Mouse (Mus musculus): ENCODE measurements around the gene Ier2. TPM values are rescaled to one million over a fixed set of nuclear protein-coding genes. Genes with fewer than 3 reads are reported as not detected.

Ier2 gene
- total and polyA plus RNA-seq, 3 experiments: 43.1 to 112 (median 64.9) TPM

- DNase-seq (ENCODE audit: low spot score): peak; percentile 28
- H3K4me3 ChIP-seq (ENCODE audit: low read depth, low read length): peak overlapping the region; percentile 72
- peaks cover 60% of the 10 kb centered on the region for H3K4me1 ChIP-seq (ENCODE audit: insufficient read depth, low read depth, low read length)
- H3K27me3 ChIP-seq (ENCODE audit: insufficient read depth, low read length): no peaks in the 10 kb centered on the region
- H3K9me3 ChIP-seq (replicated peaks): no peaks in the 10 kb centered on the region
- TF ChIP-seq GATA2 (IDR thresholded peaks at IDR 0.05; ENCODE audit: borderline replicate concordance, low read depth, low read length) (no peak), GATA1 (IDR thresholded peaks at IDR 0.05; ENCODE audit: borderline replicate concordance, low read length) (no peak), TAL1 (conservative IDR thresholded peaks at IDR 0.05; ENCODE audit: low read depth, low read length) (no peak)
- H3K36me3 ChIP-seq (replicated peaks): peaks cover 6% of the 10 kb centered on the region
- no peak for ATAC-seq (ENCODE audit: extremely low read depth, insufficient number of reproducible peaks, low FRiP score, poor library complexity, severe bottlenecking)
Measured at GRCm38 (mm10) chr8:84656191-84656525, 6.5 kb downstream of the Ier2 start.

DNA sequence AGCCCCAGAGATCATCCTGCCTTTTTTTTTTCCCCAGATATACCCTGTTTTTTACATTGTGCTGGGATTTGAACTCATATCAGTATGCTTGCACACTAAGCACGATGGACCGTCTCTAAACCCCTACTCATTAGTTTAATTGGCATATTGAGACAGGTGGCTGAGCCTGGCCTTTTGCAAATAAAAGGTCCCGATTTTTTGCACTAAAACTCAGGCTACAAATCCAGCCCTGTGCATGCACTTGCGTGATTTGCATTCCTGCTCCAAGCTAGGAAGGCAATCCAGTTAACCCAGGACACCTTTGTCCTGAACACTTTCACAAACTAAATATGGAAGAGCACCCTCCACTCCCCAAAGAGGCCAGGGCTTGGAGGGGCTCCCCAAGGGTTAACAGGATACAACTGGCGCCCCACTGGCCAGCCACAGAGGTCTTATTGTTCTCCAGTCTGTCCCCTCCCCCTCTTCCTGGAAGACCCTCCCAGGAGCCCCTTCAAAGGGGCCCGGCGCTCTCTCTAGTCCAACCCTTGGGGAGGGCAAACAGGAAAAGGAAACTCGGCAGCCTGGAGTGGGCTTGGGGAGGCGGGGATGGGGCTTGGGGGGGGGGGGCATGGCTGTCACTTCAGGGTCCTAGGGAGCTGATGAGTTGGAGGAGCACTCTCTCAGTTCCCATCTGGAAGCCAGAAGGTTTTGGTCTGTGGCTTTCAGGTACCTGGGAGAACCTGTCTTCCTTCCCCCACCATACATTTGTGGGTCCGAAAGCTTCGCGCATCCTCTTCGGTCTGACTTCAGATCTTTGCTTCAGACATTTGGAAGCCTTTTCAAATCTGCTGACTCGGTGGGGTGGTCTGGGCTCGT lies 7.1 kb downstream of the Ier2 start:
- H3K4me3 ChIP-seq (ENCODE audit: low read depth, low read length): peak overlapping the region; percentile 72
- no peak for TF ChIP-seq CTCF (IDR thresholded peaks at IDR 0.05; ENCODE audit: low read depth, low read length)
- TF ChIP-seq TAL1 (conservative IDR thresholded peaks at IDR 0.05; ENCODE audit: low read depth, low read length): no peak
- no peak for TF ChIP-seq POLR2AphosphoS5 (IDR thresholded peaks at IDR 0.05; ENCODE audit: insufficient replicate concordance, low read depth, low read length)
- no peak for TF ChIP-seq GATA1 (IDR thresholded peaks at IDR 0.05; ENCODE audit: borderline replicate concordance, low read length)
- TF ChIP-seq GATA2 (IDR thresholded peaks at IDR 0.05; ENCODE audit: borderline replicate concordance, low read depth, low read length): no peak
- H3K4me1 ChIP-seq (ENCODE audit: insufficient read depth, low read depth, low read length): peaks cover 62% of the 10 kb centered on the region
- DNase-seq (ENCODE audit: low spot score): no peak
- no peak for ATAC-seq (ENCODE audit: extremely low read depth, insufficient number of reproducible peaks, low FRiP score, poor library complexity, severe bottlenecking)
- H3K9me3 ChIP-seq (replicated peaks): no peaks in the 10 kb centered on the region
- no peaks in the 10 kb centered on the region for H3K27me3 ChIP-seq (ENCODE audit: insufficient read depth, low read length)
- peaks cover 6% of the 10 kb centered on the region for H3K36me3 ChIP-seq (replicated peaks)

DNA sequence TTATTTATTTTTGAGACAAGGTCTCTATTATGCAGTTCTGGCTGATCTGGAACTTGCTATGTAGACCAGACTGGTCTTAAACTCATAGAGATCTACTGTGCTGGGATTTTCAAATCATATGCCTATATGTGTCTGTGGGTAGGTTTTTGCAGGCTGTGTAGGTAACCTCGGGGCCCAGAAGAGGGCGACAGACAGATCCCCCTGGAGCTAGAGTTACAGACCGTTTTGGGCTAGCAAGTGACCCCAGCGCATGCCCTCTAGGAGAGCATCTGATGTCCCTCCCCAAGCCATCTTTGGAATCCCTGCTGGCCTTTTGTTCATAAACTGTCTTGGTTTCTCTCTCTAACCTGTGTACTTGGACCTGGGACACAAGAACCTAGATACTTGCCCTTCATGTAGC lies 8.1 kb downstream of the Ier2 start:
- Histone ChIP-seq H3K27me3 (ENCODE audit: insufficient read depth, low read length) (no peaks in the 10 kb centered on the region), H3K36me3 (replicated peaks) (peaks cover 3% of the 10 kb centered on the region), H3K4me1 (ENCODE audit: insufficient read depth, low read depth, low read length) (peaks cover 63% of the 10 kb centered on the region), H3K9me3 (replicated peaks) (no peaks in the 10 kb centered on the region), H3K4me3 (ENCODE audit: low read depth, low read length) (no peak overlapping the region)
- TF ChIP-seq CTCF (IDR thresholded peaks at IDR 0.05; ENCODE audit: low read depth, low read length) (0 out of 2 replicates have a peak, but pooled peaks have one; percentile 39), GATA1 (IDR thresholded peaks at IDR 0.05; ENCODE audit: borderline replicate concordance, low read length) (no peak)
- no peak for ATAC-seq (ENCODE audit: extremely low read depth, insufficient number of reproducible peaks, low FRiP score, poor library complexity, severe bottlenecking)
- DNase-seq (ENCODE audit: low spot score): no peak

- ATAC-seq (ENCODE audit: extremely low read depth, insufficient number of reproducible peaks, low FRiP score, poor library complexity, severe bottlenecking) (no peak), DNase-seq (ENCODE audit: low spot score) (no peak)
- TF ChIP-seq GATA1 (IDR thresholded peaks at IDR 0.05; ENCODE audit: borderline replicate concordance, low read length): no peak
- TF ChIP-seq GATA2 (IDR thresholded peaks at IDR 0.05; ENCODE audit: borderline replicate concordance, low read depth, low read length): no peak
- TF ChIP-seq CTCF (IDR thresholded peaks at IDR 0.05; ENCODE audit: low read depth, low read length): no peak
- no peak for TF ChIP-seq POLR2AphosphoS5 (IDR thresholded peaks at IDR 0.05; ENCODE audit: insufficient replicate concordance, low read depth, low read length)
- TF ChIP-seq TAL1 (conservative IDR thresholded peaks at IDR 0.05; ENCODE audit: low read depth, low read length): no peak
- H3K27me3 ChIP-seq (ENCODE audit: insufficient read depth, low read length): no peaks in the 10 kb centered on the region
- no peak overlapping the region for H3K4me3 ChIP-seq (ENCODE audit: low read depth, low read length)
- no peaks in the 10 kb centered on the region for H3K9me3 ChIP-seq (replicated peaks)
- H3K36me3 ChIP-seq (replicated peaks): no peaks in the 10 kb centered on the region
- H3K4me1 ChIP-seq (ENCODE audit: insufficient read depth, low read depth, low read length): peaks cover 52% of the 10 kb centered on the region
Measured at GRCm38 (mm10) chr8:84653092-84653631, 9.5 kb downstream of the Ier2 start.

GRCm38 (mm10) chr8:84650213-84650612 lies 12.4 kb downstream of the Ier2 start:
- no peaks in the 10 kb centered on the region for H3K36me3 ChIP-seq (replicated peaks)
- H3K4me3 ChIP-seq (ENCODE audit: low read depth, low read length): no peak overlapping the region
- DNase-seq (ENCODE audit: low spot score) (no peak), ATAC-seq (ENCODE audit: extremely low read depth, insufficient number of reproducible peaks, low FRiP score, poor library complexity, severe bottlenecking) (no peak)
- TF ChIP-seq GATA2 (IDR thresholded peaks at IDR 0.05; ENCODE audit: borderline replicate concordance, low read depth, low read length) (no peak), GATA1 (IDR thresholded peaks at IDR 0.05; ENCODE audit: borderline replicate concordance, low read length) (no peak), POLR2AphosphoS5 (IDR thresholded peaks at IDR 0.05; ENCODE audit: insufficient replicate concordance, low read depth, low read length) (no peak), TAL1 (conservative IDR thresholded peaks at IDR 0.05; ENCODE audit: low read depth, low read length) (no peak), CTCF (IDR thresholded peaks at IDR 0.05; ENCODE audit: low read depth, low read length) (no peak)
- H3K4me1 ChIP-seq (ENCODE audit: insufficient read depth, low read depth, low read length): peaks cover 32% of the 10 kb centered on the region
- H3K9me3 ChIP-seq (replicated peaks): no peaks in the 10 kb centered on the region
- no peaks in the 10 kb centered on the region for H3K27me3 ChIP-seq (ENCODE audit: insufficient read depth, low read length)

- no peak overlapping the region; the same call in 1 of the 2 replicates for H3K4me3 ChIP-seq (ENCODE audit: low read depth, low read length)
- no peak for DNase-seq (ENCODE audit: low spot score)
Measured at GRCm38 (mm10) chr8:84647461-84647901, 15.2 kb downstream of the Ier2 start.

More at GRCm38 (mm10) chr8:84647461-84647901, 15.2 kb downstream of the Ier2 start:
- ATAC-seq (ENCODE audit: extremely low read depth, insufficient number of reproducible peaks, low FRiP score, poor library complexity, severe bottlenecking): no peak; the same call in 1 of the 2 replicates
- TF ChIP-seq GATA2 (IDR thresholded peaks at IDR 0.05; ENCODE audit: borderline replicate concordance, low read depth, low read length) (no peak), POLR2AphosphoS5 (IDR thresholded peaks at IDR 0.05; ENCODE audit: insufficient replicate concordance, low read depth, low read length) (no peak), CTCF (IDR thresholded peaks at IDR 0.05; ENCODE audit: low read depth, low read length) (no peak), TAL1 (conservative IDR thresholded peaks at IDR 0.05; ENCODE audit: low read depth, low read length) (no peak), GATA1 (IDR thresholded peaks at IDR 0.05; ENCODE audit: borderline replicate concordance, low read length) (no peak)
- H3K4me1 ChIP-seq (ENCODE audit: insufficient read depth, low read depth, low read length): peaks cover 31% of the 10 kb centered on the region
- peaks cover 3% of the 10 kb centered on the region; the same call in 1 of the 2 replicates for H3K27me3 ChIP-seq (ENCODE audit: insufficient read depth, low read length)
- H3K9me3 ChIP-seq (replicated peaks): no peaks in the 10 kb centered on the region
- no peaks in the 10 kb centered on the region for H3K36me3 ChIP-seq (replicated peaks)
